Mouse (Mus musculus): ENCODE data around the gene Tmem238l. TPM values are rescaled to one million over a fixed set of nuclear protein-coding genes. Genes with fewer than 3 reads are reported as not detected.

Tmem238l gene
- polyA plus RNA-seq, 2 experiments: not detected

GRCm38 (mm10) chr11:66924095-66924823 lies 32.2 kb upstream of the Tmem238l start:
- Histone ChIP-seq H3K9ac (ENCODE audit: low read depth, low read length, severe bottlenecking) (no peak overlapping the region), H3K27ac (replicated peaks; ENCODE audit: low read depth, low read length) (no peak overlapping the region), H3K27me3 (ENCODE audit: control insufficient read depth, insufficient read depth, low read length) (no peaks in the 10 kb centered on the region), H3K4me1 (ENCODE audit: control insufficient read depth, insufficient read depth, low read length) (no peaks in the 10 kb centered on the region), H3K36me3 (ENCODE audit: control insufficient read depth, insufficient read depth, low read length) (no peaks in the 10 kb centered on the region), H3K4me2 (replicated peaks; ENCODE audit: low read depth, low read length, severe bottlenecking) (no peak overlapping the region), H3K9me3 (ENCODE audit: control insufficient read depth, low read length) (no peaks in the 10 kb centered on the region), H3K4me3 (replicated peaks; ENCODE audit: low read length) (no peak overlapping the region)
- DNase-seq (ENCODE audit: low spot score) (no peak), ATAC-seq (ENCODE audit: low FRiP score, low read depth) (no peak)
- TF ChIP-seq POLR2A (IDR thresholded peaks at IDR 0.05; ENCODE audit: borderline replicate concordance, extremely low read depth, insufficient read depth, insufficient read length): no peak
- 81% methylated on average over 11 of the region's 11 CpGs for WGBS

GRCm38 (mm10) chr11:66928311-66928710 lies 28.1 kb upstream of the Tmem238l start:
- TF ChIP-seq POLR2A (IDR thresholded peaks at IDR 0.05; ENCODE audit: borderline replicate concordance, extremely low read depth, insufficient read depth, insufficient read length): no peak
- H3K4me1 ChIP-seq (ENCODE audit: control insufficient read depth, insufficient read depth, low read length): no peaks in the 10 kb centered on the region
- no peak for DNase-seq (ENCODE audit: low spot score)
- no peaks in the 10 kb centered on the region for H3K27me3 ChIP-seq (ENCODE audit: control insufficient read depth, insufficient read depth, low read length)
- H3K9ac ChIP-seq (ENCODE audit: low read depth, low read length, severe bottlenecking): no peak overlapping the region
- H3K4me2 ChIP-seq (replicated peaks; ENCODE audit: low read depth, low read length, severe bottlenecking): no peak overlapping the region
- no peak for ATAC-seq (ENCODE audit: low FRiP score, low read depth)
- H3K36me3 ChIP-seq (ENCODE audit: control insufficient read depth, insufficient read depth, low read length): no peaks in the 10 kb centered on the region
- H3K9me3 ChIP-seq (ENCODE audit: control insufficient read depth, low read length): no peaks in the 10 kb centered on the region
- H3K27ac ChIP-seq (replicated peaks; ENCODE audit: low read depth, low read length): no peak overlapping the region
- no peak overlapping the region for H3K4me3 ChIP-seq (replicated peaks; ENCODE audit: low read length)
- 68% methylated on average over 3 of the region's 3 CpGs for WGBS

GRCm38 (mm10) chr11:66932827-66933599 lies 23.4 kb upstream of the Tmem238l start:
- ATAC-seq (ENCODE audit: low FRiP score, low read depth) (no peak), DNase-seq (ENCODE audit: low spot score) (no peak)
- Histone ChIP-seq H3K4me2 (replicated peaks; ENCODE audit: low read depth, low read length, severe bottlenecking) (no peak overlapping the region), H3K9me3 (ENCODE audit: control insufficient read depth, low read length) (no peaks in the 10 kb centered on the region), H3K27me3 (ENCODE audit: control insufficient read depth, insufficient read depth, low read length) (no peaks in the 10 kb centered on the region), H3K36me3 (ENCODE audit: control insufficient read depth, insufficient read depth, low read length) (no peaks in the 10 kb centered on the region), H3K4me3 (replicated peaks; ENCODE audit: low read length) (no peak overlapping the region), H3K9ac (ENCODE audit: low read depth, low read length, severe bottlenecking) (no peak overlapping the region), H3K27ac (replicated peaks; ENCODE audit: low read depth, low read length) (no peak overlapping the region), H3K4me1 (ENCODE audit: control insufficient read depth, insufficient read depth, low read length) (no peaks in the 10 kb centered on the region)
- TF ChIP-seq POLR2A (IDR thresholded peaks at IDR 0.05; ENCODE audit: borderline replicate concordance, extremely low read depth, insufficient read depth, insufficient read length): no peak
- WGBS: 81% methylated on average over 9 of the region's 9 CpGs

GRCm38 (mm10) chr11:66934428-66935173 lies 21.8 kb upstream of the Tmem238l start:
- DNase-seq (ENCODE audit: low spot score) (no peak), ATAC-seq (ENCODE audit: low FRiP score, low read depth) (no peak)
- no peaks in the 10 kb centered on the region for H3K9me3 ChIP-seq (ENCODE audit: control insufficient read depth, low read length)
- H3K4me3 ChIP-seq (replicated peaks; ENCODE audit: low read length): no peak overlapping the region
- no peak overlapping the region for H3K4me2 ChIP-seq (replicated peaks; ENCODE audit: low read depth, low read length, severe bottlenecking)
- no peak overlapping the region for H3K27ac ChIP-seq (replicated peaks; ENCODE audit: low read depth, low read length)
- 72% methylated on average over 7 of the region's 7 CpGs for WGBS
- H3K36me3 ChIP-seq (ENCODE audit: control insufficient read depth, insufficient read depth, low read length): no peaks in the 10 kb centered on the region
- H3K9ac ChIP-seq (ENCODE audit: low read depth, low read length, severe bottlenecking): no peak overlapping the region
- H3K27me3 ChIP-seq (ENCODE audit: control insufficient read depth, insufficient read depth, low read length): no peaks in the 10 kb centered on the region
- H3K4me1 ChIP-seq (ENCODE audit: control insufficient read depth, insufficient read depth, low read length): no peaks in the 10 kb centered on the region
- no peak for TF ChIP-seq POLR2A (IDR thresholded peaks at IDR 0.05; ENCODE audit: borderline replicate concordance, extremely low read depth, insufficient read depth, insufficient read length)

GRCm38 (mm10) chr11:66942011-66942410 lies 14.4 kb upstream of the Tmem238l start:
- ATAC-seq (ENCODE audit: low FRiP score, low read depth) (no peak), DNase-seq (ENCODE audit: low spot score) (no peak)
- Histone ChIP-seq H3K27me3 (ENCODE audit: control insufficient read depth, insufficient read depth, low read length) (no peaks in the 10 kb centered on the region), H3K9me3 (ENCODE audit: control insufficient read depth, low read length) (no peaks in the 10 kb centered on the region), H3K36me3 (ENCODE audit: control insufficient read depth, insufficient read depth, low read length) (no peaks in the 10 kb centered on the region), H3K9ac (ENCODE audit: low read depth, low read length, severe bottlenecking) (no peak overlapping the region), H3K4me3 (replicated peaks; ENCODE audit: low read length) (no peak overlapping the region), H3K27ac (replicated peaks; ENCODE audit: low read depth, low read length) (no peak overlapping the region), H3K4me1 (ENCODE audit: control insufficient read depth, insufficient read depth, low read length) (no peaks in the 10 kb centered on the region), H3K4me2 (replicated peaks; ENCODE audit: low read depth, low read length, severe bottlenecking) (no peak overlapping the region)
- TF ChIP-seq POLR2A (IDR thresholded peaks at IDR 0.05; ENCODE audit: borderline replicate concordance, extremely low read depth, insufficient read depth, insufficient read length): no peak
- WGBS: 87% methylated on average over 5 of the region's 5 CpGs

Data from limb, embryonic 14.5 days (tissue).